Mouse (Mus musculus): ENCODE data around the gene Shc3.
A peak's percentile ranks its signal among the peaks of the same experiment; 100 is the strongest.

The Shc3 gene

GRCm38 (mm10) chr13:51567411-51567851 lies 1.8 kb downstream of the Shc3 start:
- DNase-seq = peak; percentile 8

- no peak for DNase-seq
Observed at GRCm38 (mm10) chr13:51567078-51567395, 2.2 kb downstream of the Shc3 start.

GRCm38 (mm10) chr13:51566371-51567077 lies 2.7 kb downstream of the Shc3 start:
- DNase-seq = no peak

GRCm38 (mm10) chr13:51564741-51565140 lies 4.5 kb downstream of the Shc3 start:
- no peak for DNase-seq

- no peak for DNase-seq
Observed at GRCm38 (mm10) chr13:51553343-51553742, 15.9 kb downstream of the Shc3 start.

- DNase-seq = no peak
Observed at GRCm38 (mm10) chr13:51552233-51552632, 17.0 kb downstream of the Shc3 start.

- no peak for DNase-seq
Observed at GRCm38 (mm10) chr13:51551824-51552223, 17.4 kb downstream of the Shc3 start.

- DNase-seq = no peak
Observed at GRCm38 (mm10) chr13:51539816-51540215, 29.4 kb downstream of the Shc3 start.

- no peak for DNase-seq
Observed at GRCm38 (mm10) chr13:51535326-51535725, 33.9 kb downstream of the Shc3 start.

GRCm38 (mm10) chr13:51526480-51526879 lies 42.7 kb downstream of the Shc3 start:
- no peak for DNase-seq

GRCm38 (mm10) chr13:51524316-51524715 lies 44.9 kb downstream of the Shc3 start:
- no peak for DNase-seq

- no peak for DNase-seq
Observed at GRCm38 (mm10) chr13:51523311-51523710, 45.9 kb downstream of the Shc3 start.

- no peak for DNase-seq
Observed at GRCm38 (mm10) chr13:51518880-51519279, 50.3 kb downstream of the Shc3 start.

- no peak for DNase-seq
Observed at GRCm38 (mm10) chr13:51517943-51518342, 51.3 kb downstream of the Shc3 start.

GRCm38 (mm10) chr13:51508836-51509235 lies 60.4 kb downstream of the Shc3 start:
- no peak for DNase-seq

- DNase-seq = no peak
Observed at GRCm38 (mm10) chr13:51505711-51506110, 63.5 kb downstream of the Shc3 start.

GRCm38 (mm10) chr13:51499769-51500168 lies 69.5 kb downstream of the Shc3 start:
- no peak for DNase-seq

- DNase-seq = no peak
Observed at GRCm38 (mm10) chr13:51493676-51494075, 75.5 kb downstream of the Shc3 start.

GRCm38 (mm10) chr13:51491649-51492435 lies 77.4 kb downstream of the Shc3 start:
- no peak for DNase-seq

GRCm38 (mm10) chr13:51490195-51490594 lies 79.0 kb downstream of the Shc3 start:
- DNase-seq = no peak

GRCm38 (mm10) chr13:51488945-51489344 lies 80.3 kb downstream of the Shc3 start:
- DNase-seq = no peak

GRCm38 (mm10) chr13:51485291-51485690 lies 83.9 kb downstream of the Shc3 start:
- no peak for DNase-seq

- no peak for DNase-seq
Observed at GRCm38 (mm10) chr13:51482786-51483185, 86.4 kb downstream of the Shc3 start.

- DNase-seq = no peak
Observed at GRCm38 (mm10) chr13:51480341-51481011, 88.7 kb downstream of the Shc3 start.

Data from liver (tissue).